Mouse (Mus musculus): Measurements from ENCODE around the gene Qdpr. TPM values are rescaled to one million over a fixed set of nuclear protein-coding genes. Genes with fewer than 3 reads are reported as not detected.

Qdpr gene
- polyA plus RNA-seq, 1 experiment = 66.4 TPM

- DNase-seq (ENCODE audit: low spot score) = no peak
Observed at GRCm38 (mm10) chr5:45384034-45384812, 65.8 kb downstream of the Qdpr start.

Other genes starting within 250 kb of the Qdpr start
- gene Clrn2, start 3.5 kb upstream of the Qdpr start, polyA plus RNA-seq (2012; rRNA removed) = not detected in 2 replicates
- 34.2 and 40.0 TPM in 2 replicates for gene Lap3, start 43.1 kb upstream of the Qdpr start, polyA plus RNA-seq (2012; rRNA removed)
- gene Med28, start 70.0 kb upstream of the Qdpr start, polyA plus RNA-seq (2012; rRNA removed) = 104 and 119 TPM in 2 replicates
- 0.01 and 0.03 TPM in 2 replicates for gene Fam184b, start 189.4 kb upstream of the Qdpr start, polyA plus RNA-seq (2012; rRNA removed)
- 0.97 and 1.2 TPM in 2 replicates for gene Ncapg, start 219.7 kb upstream of the Qdpr start, polyA plus RNA-seq (2012; rRNA removed)

Measured in urinary bladder, adult 2 months (tissue).